Mouse (Mus musculus) WW6 (cell line): Measurements from ENCODE around the gene Dot1l.

Source experiments
- DNase-seq: peaks from one replicate; pipeline ENCODE4 v3.0.0-alpha.2; 2013; ENCODE audit warnings: low read depth, low spot score

Gene Dot1l

GRCm38 (mm10) chr10:80758651-80759050 lies 3.6 kb downstream of the Dot1l start:
- DNase-seq, result no peak

- DNase-seq, result no peak
Observed at GRCm38 (mm10) chr10:80760596-80761524, 5.9 kb downstream of the Dot1l start.

GRCm38 (mm10) chr10:80761821-80762220 lies 6.8 kb downstream of the Dot1l start:
- no peak for DNase-seq

GRCm38 (mm10) chr10:80763502-80763901 lies 8.5 kb downstream of the Dot1l start:
- no peak for DNase-seq

GRCm38 (mm10) chr10:80765746-80766145 lies 10.7 kb downstream of the Dot1l start:
- no peak for DNase-seq

- DNase-seq, result no peak
Observed at GRCm38 (mm10) chr10:80766161-80766815, 11.3 kb downstream of the Dot1l start.

- no peak for DNase-seq
Observed at GRCm38 (mm10) chr10:80768365-80768764, 13.4 kb downstream of the Dot1l start.

- no peak for DNase-seq
Observed at GRCm38 (mm10) chr10:80773816-80774215, 18.8 kb downstream of the Dot1l start.

GRCm38 (mm10) chr10:80774549-80774948 lies 19.5 kb downstream of the Dot1l start:
- DNase-seq, result no peak

GRCm38 (mm10) chr10:80774981-80775380 lies 20.0 kb downstream of the Dot1l start:
- DNase-seq, result no peak

GRCm38 (mm10) chr10:80775731-80776130 lies 20.7 kb downstream of the Dot1l start:
- no peak for DNase-seq

- no peak for DNase-seq
Observed at GRCm38 (mm10) chr10:80776358-80776869, 21.4 kb downstream of the Dot1l start.

- DNase-seq, result no peak
Observed at GRCm38 (mm10) chr10:80777123-80777522, 22.1 kb downstream of the Dot1l start.

GRCm38 (mm10) chr10:80779565-80779964 lies 24.6 kb downstream of the Dot1l start:
- DNase-seq, result no peak

- no peak for DNase-seq
Observed at GRCm38 (mm10) chr10:80784302-80784701, 29.3 kb downstream of the Dot1l start.

GRCm38 (mm10) chr10:80784871-80785270 lies 29.9 kb downstream of the Dot1l start:
- no peak for DNase-seq

GRCm38 (mm10) chr10:80785963-80786362 lies 31.0 kb downstream of the Dot1l start:
- DNase-seq, result no peak

GRCm38 (mm10) chr10:80787517-80787916 lies 32.5 kb downstream of the Dot1l start:
- no peak for DNase-seq

GRCm38 (mm10) chr10:80790761-80791404 lies 35.9 kb downstream of the Dot1l start:
- DNase-seq, result no peak

GRCm38 (mm10) chr10:80791476-80792174 lies 36.6 kb downstream of the Dot1l start:
- no peak for DNase-seq
